Mouse (Mus musculus) kidney, postnatal 25 days (tissue): ENCODE data around the gene Fat3.
A peak's percentile ranks its signal among the peaks of the same experiment; 100 is the strongest.

Source experiments
- DNase-seq, 2 experiments: peaks; one replicate each; pipeline ENCODE4 v3.0.0; 2021; ENCODE audit warnings: mixed read lengths in 2 of 2

The Fat3 gene

DNA sequence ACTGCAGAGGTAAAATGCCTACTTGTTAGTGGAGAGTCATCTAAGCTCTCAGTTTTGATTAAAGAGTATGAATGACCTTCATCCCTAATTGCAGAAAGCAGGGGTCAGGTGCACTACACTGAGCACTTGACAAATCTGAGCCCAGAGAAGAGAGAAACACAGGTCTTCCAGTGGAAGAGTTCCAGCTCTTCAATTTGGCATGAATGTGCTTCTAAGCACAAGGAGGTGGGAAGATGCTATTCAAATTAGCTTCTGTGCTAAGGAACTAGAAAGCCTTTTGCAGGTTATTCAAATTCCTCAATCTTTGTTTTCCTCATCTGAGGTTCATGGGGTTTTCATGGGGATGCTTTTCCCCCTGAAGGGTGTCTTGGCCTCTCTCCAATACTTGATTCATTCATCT, 194.9 kb downstream of the Fat3 start:
- DNase-seq, result no peak

DNA sequence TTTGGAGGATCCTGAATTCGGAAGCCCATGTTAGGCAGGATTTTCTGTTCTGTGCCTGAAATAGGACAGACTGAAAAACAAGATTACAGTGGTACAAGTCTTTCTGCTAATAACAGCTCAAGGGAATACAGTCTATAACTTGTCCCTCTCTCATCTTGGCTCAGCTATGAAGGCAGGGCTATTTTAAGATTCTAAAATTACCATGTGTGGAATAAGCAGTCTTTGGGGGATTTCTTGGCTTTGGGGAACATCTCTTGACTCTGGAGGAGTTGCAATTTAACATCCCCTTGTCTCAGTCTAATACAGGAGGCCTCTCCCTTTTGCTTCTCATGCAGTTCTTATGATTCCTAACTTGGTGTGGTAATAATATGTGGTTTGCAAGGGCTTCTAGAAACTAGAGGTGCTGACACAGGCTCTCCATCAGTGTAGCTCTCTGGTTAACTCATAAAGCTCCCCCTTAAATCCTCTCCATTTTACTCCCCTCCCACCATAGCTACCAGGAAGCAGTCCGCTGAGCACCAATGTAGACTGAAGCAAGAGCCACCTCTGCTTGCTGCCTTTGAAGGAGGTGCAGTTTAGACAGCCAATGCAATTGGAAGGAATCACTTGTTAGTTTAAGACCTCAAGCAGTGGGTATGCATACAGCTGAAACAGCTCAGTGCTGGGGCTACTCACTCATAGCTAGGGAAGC, 195.5 kb downstream of the Fat3 start:
- DNase-seq, result no peak

DNA sequence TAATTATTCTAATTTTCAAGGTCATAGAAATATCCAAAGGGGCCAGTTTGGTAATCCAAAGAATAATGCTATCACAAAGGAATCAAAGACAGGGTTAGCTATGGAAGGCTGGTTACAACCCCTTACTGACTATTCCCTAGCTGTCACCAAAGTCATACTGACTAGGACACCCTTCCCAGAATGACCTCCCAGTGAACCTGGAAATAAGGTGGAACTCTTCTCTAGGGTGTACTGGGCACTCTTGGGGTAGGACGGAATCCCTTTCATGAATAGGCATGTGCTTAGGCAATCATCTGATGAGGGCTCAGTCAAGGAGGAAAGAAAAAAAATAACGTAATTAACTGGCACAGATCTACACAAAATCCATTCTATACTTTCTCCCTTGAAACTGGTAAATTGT, 196.1 kb downstream of the Fat3 start:
- no peak for DNase-seq

DNA sequence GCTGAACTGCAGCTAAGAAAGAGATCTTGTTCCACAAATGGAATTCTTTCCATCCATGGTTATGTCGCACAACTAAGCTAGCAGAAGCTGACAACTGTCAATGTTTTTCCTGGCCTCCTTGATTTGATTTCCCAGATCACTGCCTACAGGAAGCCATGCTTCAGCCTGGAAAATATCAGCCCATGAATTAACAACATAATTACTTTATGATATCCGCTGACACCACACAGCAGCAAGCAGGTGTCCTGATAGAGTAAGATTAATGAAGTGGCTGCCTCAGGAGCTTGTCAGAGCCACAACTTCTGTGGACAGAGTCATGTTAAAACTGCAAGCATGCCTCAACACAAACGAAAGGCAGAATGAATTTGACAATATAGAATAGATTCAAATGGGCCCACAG, 198.6 kb downstream of the Fat3 start:
- no peak for DNase-seq

DNA sequence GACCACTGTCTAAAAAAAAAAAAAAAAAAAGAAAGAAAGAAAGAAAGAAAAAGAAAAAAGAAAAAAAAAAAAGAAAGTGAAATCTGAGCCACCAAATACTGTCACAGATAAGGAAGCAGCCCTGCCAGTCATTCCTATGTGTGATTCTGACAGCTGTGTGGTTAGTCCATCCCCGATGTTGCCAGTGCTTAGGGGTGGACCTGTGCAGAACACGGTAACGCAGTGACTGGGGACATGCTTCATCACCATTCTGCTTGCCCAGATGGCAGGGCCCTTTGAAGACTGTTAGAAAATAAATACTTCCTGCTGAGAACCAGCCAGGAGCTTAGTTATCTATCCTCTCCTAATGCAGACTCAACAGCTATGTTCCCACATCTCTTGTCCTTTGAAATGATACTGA, 203.2 kb downstream of the Fat3 start:
- no peak for DNase-seq

DNA sequence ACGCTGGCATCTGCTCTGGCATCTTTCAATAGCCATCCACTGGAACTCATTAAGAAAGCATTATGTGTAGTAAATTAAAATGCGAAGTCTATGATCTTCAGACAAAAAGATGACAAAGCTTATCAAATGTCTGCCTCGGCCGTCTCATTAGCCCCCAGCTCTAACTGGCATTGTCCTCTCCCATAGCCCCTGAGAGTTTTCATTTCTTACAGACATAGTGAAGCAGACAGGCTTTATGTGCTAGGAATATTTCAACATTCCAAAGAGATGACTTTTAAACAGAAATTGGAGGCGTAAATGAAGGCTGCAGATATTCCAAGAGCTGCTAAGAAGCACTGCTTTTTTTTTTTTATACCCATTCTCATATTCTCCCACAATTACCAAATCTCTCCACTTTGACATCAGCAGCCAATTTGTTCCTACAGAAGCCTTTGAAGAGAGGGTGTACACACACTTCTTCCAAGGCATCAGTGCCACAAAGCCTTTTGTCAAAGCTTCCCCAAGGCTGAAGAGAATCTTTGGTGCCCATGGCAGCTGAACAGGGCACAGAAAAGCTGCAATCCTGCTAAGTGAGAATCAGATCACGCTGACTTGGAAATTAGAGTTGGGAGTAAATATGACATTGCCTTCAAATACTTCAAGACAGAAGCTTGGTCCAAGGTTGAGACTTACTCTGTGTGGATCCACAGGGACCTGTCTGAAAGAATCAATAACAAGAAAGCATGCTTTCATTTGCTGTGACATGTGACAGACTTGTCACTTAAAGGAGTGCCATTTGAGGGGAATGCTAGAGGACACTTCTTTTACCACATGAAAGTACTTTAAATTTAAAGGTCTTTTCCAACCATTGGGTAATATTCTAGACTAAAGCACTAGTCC, 206.9 kb downstream of the Fat3 start:
- no peak for DNase-seq

DNA sequence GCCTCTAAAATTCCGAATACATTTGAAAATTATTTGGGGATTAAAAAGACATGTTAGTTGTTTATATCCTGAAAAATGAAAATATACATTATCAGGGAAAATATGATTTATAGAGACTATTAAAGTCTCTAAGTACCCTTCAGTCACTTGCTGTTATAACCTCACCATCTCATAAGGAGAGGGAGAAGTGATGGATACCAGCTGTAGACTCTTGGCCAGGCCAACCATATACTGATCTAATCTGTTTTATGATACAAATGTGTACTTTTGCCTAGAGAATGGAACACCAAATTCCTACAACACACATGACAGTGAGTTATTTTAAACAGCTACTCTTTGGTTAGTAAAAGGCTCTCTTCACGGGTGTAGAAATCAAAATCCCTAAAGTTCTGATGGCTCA, 208.6 kb downstream of the Fat3 start:
- no peak for DNase-seq

DNA sequence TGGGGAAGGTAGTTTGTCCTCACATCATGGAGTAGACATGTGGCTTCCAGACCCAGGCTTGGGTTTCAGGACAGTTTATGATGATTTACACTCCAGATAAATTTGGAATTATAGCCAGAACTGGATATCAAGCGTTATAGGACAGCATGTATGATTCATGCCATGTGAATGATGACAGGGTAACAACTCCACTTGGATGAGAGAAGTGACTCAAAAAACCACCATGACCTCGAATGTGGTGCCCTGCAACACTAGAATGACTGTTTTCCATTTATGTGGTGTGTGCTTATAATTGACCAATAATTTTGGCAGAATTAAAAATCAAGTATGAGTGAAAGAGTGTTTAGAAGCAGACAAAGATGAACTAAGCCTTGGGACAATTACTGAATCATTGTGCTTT, 210.2 kb downstream of the Fat3 start:
- no peak for DNase-seq

DNA sequence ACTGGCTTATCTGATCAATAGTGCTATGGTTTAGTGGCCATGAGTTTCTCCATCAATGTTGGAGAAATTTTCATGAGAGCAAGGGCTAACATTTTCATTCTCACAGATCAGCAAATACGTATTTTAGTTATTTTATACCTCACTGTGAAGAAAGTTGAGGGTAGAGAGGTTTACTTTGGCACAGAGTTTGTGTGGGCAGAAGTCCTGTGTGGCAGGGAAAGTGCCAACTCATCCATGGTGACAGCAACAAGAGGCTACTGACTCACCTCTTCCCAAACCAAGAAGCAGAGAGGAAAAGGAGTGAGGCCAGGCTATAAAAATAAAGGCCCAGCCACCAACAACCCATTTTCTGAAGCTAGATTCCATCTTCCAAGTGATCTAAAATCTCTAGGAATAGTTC, 218.1 kb downstream of the Fat3 start:
- DNase-seq, result no peak

DNA sequence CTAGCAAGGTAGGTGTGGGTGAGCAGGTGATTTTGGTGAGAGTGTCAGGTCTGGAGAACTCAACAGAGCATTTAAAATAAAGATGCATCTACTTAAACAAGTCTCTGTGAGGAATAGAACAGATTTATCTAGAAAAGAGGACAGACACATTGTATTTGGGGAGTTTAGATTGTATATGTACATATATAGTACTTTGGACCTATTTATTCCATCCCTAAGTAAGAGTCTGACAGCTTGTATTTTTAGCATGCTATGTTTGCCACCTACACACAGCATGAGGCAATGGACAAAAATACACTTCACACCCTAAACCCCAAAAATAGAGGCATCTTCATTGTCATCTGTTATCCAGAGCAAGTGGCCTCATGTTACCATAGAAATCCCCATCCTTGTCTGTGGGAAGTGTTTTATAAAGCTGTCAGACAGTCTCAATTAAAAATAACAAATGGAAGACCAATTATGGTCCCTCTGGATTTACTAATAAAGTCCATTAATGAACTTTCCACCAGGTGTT, 218.7 kb downstream of the Fat3 start:
- no peak for DNase-seq

DNA sequence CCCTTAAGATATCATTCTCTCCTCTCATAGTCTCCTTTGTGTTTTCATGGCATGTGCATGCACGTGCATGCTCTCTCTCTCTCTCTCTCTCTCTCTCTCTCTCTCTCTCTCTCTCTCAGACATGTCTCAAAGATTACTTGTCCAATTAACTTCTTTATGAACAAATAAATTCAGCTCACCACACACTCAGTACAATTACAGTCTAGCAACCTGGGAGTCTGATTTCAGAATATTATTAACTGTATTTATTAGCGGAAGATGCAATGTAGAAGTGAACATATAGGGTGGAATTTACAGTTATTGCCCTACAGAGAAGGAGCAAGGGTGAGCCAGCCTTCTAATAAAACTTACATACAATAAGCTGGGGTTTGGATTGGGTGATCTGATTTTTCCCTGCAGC, 225.5 kb downstream of the Fat3 start:
- DNase-seq, result no peak

DNA sequence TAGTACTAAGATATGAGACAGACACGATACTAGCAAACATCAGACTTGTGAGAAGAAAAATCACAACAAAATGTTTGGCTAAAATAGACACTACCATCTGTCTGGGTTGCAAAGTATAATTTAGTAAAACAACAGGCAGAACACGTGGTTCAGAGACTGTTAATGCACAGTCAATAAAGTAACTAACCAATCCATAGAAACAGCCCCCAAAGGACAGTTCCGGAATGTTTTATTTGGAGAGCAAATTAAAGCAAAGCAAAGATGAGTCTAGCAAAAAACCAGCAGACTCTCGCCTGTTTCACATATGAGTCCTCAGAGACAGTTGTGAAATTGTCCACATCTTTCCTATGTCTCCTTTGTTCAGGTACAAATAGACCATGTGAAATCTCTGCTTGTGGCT, 227.0 kb downstream of the Fat3 start:
- DNase-seq, result no peak

DNA sequence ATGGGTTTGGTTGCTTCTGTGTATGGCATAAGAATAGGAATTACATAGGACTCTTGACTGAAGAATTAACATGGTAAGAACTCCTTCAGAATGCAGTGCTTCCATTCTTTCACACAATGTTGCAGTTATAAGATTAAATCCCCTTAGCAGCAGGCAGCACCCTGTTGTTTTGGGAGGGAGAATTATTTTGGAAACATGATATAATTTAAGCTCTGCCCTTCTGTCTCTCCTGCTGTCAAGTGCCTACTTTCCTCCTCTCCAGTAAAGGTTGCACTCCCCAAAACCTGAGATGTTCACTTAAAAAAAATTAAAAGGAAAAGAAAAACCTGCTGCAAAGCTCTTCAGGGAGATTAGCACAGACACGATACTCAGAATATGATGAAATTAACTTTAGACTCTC, 228.3 kb downstream of the Fat3 start:
- DNase-seq, result no peak

DNA sequence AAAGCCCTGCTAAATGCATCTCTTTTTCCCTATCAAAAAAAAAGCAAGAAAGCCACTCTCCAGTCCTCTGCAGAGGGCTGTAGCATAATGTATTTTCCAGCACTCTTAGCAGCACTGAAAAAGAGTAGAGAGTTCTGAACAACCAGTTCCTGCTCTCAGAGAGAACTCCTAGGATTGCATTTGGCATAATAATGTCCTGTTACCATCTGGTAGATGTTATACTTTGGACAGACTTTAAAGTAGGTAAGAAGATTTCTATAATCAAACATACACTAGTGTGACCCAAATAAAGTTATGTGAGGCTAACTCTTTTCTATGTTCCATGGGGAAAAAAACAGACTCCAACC, 230.3 kb downstream of the Fat3 start:
- no peak for DNase-seq

DNA sequence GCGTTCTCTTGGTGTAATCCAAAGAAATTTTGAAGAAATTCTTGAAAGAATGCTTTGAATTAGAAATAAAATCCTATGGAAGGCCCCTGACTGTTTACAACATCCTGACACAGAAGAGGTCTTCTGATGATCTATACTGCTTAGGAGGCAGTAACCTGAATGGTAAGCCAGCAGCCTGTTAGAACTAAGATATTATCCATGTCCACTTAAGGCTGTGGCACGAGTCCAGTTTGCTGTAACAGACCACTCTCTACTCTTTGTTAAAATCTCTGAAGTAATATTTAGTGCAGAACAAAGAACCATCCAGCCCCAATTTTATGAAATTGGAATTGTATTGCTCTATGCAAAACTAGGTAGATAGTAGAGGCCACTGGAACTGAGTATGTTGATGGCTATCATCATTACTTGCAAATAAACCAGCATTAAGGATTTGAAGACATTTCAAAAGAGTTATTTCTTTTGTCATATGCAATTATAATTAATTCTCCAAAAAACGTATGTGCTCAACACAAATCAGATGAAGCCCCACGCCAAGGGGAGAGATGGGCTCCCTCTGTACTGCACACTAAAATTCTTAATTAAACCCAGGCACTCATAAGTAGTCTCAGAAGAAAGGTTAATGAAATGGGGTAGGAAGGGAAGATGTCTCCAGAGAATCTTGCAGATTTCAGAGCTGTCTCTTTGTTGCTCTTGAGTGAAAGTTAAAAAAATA, 230.9 kb downstream of the Fat3 start:
- DNase-seq, result no peak

DNA sequence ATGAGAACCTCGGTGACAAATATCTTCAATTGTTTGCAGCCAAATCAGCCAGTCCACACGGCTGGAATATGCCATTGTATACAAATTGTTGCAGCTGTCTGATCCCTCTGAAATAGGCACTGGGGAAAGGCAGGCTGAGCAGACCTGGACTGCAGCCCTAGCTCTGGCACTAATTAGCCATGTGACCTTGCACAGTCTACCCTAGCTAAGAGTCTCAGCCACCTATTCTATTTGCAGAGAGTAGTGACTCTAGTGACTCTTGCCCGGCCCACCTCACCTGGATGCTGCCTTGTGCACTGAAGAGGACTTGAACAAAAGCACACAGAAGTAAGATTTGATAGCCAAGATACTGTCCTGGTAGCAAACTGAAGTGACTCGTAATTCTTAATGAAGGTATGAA, 235.6 kb downstream of the Fat3 start:
- DNase-seq, result peak; percentile 2 to 33

DNA sequence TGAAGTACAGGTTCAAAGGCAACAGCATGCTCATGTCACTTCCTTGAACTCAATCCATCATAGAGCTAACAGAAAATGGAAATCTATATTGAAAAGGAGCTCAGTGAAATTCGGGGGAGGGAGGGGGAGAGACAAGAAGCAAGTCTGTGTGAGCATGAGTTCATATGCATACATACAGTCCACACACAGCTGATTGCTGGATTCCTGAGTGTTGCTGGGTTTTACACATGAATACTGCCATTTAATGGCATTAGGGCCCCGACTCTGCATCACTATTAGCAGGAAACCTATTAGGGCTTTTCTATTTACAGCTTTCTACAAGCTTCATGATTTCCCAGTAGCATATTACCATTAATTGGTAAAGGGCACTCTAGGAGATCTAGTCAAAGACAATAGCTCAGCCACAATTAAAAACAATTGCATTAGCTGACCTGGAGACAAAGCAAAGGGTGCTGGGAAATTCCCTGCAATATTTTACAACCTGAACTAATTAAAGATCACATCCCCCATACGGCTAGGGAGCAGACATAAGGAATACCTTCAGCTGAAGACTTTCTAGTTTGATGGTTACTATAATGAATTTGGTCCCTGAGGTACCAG, 243.7 kb downstream of the Fat3 start:
- DNase-seq, result no peak

DNA sequence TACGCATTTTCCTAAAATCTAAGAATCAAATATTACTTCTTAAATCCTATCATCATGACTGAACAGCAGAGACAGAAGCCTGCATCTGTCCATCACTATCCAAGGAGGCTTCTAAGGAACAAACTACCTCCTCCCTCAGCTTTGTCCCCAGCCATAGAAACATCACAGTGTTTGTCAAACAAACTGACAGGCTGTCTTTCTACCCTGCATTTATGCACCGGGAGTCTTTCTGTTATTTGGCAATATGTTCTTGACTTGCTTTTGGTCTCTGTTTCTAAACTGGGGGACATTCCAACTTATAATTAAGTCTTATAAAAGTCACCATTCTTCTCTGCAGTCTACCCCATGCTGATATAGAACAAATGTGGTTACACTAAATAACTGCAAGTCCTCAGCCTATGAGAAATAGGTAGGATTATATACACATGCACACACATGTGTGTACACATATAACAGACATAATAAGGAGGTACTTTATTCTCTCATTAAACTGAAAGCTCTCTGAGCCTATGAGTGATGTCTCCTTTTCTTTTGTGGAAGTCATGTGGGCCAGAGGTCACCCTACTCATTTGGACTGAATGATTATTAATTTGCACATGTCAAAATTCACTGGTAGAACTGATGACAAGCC, 244.4 kb downstream of the Fat3 start:
- DNase-seq, result no peak

DNA sequence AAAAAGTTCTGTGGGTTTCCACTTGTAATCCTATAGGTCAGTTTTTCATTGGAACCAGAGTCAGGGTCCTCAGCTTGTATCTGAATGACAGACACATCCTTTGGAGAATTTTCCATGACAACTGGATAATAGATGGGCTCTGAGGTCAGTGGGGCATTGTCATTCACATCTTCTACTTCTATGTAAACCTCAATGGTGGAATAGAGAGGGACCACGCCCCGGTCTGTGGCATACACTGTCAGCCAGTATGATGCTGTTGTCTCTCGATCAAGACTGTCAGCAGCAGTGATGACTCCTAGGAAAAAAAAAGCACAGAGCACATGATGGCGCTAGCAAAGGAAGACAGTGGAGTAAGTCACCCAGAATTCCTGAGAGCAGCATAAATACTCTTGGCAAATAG, 254.3 kb downstream of the Fat3 start:
- no peak for DNase-seq

DNA sequence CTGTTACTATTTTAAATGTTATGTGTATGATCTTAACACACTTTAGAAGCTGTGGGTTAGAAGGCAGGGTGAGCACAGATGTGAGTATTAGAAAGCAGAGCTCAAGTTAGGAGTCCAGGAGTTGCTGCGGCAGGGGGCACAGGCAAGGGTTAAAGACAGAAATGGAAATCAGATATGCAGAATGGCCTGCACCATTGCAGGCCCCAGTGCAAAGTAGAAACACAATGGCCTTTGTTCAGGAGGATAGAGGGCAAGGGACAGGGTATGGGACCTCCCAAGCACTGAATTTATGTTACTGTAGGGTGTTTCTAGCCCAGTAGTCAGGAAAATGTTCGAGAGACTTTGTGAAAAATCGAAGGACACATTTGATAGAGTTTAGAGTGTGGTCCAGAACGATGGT, 269.5 kb downstream of the Fat3 start:
- no peak for DNase-seq

DNA sequence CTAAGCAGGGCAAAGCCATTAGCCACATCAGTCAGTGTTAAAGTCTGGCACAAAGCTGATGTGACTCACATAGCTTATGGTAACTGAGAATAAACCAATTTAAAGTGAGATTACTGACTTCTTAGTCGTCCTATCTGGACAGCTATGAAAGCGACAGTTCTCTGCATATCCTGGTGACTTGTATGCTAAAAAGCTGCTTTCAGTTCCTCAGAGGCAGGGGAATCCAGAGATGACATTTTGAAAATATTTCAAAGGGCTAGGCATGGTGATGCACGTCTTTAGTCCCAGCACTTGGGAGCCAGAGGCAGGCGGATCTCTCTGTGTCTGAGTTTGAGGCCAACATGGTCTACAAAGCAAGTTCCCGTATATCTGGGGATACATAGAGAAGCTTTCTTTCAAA, 272.2 kb downstream of the Fat3 start:
- no peak for DNase-seq

DNA sequence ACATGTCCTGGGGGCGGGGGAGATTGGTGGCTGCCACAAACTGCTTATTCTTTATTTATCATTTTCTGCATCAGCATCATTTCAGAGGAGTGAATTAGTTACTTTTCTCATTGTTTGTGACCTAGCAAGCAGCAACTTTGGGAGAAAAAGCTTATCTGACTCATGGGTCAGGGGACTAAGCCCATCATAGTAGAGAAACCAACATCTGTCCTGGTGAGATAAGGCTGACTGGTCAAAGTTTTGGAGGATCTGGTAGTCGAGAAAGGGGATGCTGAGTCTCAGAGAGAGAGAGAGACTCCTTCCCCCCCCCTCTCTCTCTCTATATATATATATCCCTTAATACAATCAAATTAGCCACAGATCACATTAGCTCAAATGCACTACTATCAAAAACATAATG, 273.7 kb downstream of the Fat3 start:
- no peak for DNase-seq

DNA sequence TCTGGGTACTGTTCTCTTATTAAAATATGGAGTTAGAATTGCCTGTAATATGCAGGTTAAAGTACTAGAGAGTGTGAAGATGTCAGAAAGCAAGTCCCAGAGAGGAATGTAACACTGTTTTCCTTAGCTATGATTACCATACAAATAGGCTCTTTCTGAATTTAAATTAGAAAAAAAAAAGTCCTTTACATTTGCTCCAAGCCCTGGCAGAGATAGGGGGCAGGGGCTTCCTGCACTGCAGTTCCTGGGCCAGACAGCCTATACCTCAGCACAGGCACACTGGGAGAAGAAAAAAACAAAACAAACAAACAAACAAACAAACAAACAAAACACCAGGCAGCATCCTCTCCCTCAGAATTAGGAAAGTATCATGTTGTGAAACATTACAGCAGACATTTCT, 274.5 kb downstream of the Fat3 start:
- no peak for DNase-seq
